Mouse (Mus musculus): Measurements from ENCODE around the gene L3mbtl4. TPM values are rescaled to one million over a fixed set of nuclear protein-coding genes. Genes with fewer than 3 reads are reported as not detected.

Gene L3mbtl4
- polyA plus RNA-seq, 1 experiment from 2014 or later, result 0.25 TPM

DNA sequence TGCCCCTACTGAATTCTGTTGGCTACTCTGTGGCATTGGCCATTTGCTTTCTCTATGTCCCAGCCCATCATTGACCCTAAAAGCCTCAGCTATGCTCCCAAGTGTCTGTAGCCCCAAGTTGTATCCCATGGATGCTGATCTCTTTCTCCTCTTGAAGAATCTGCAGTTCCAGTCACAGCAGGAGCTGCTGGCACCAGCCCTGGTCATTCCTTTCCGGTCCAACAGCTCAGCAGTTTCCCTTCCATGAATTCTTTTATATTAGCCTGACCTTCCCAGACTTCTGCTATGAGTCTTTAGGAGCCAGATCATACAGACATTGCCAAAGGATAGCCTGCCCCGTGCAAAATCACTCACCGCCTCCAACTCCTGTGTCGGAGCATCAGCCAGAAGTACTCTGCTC is 520.1 kb downstream of the L3mbtl4 start:
- H3K4me3 ChIP-seq, result no peak overlapping the region
- H3K9ac ChIP-seq, result no peak overlapping the region
- H3K4me2 ChIP-seq, result no peak overlapping the region
- H3K9me3 ChIP-seq, result peaks cover 4% of the 10 kb centered on the region; the same call in 1 of the 2 replicates
- H3K4me1 ChIP-seq, result no peaks in the 10 kb centered on the region
- ATAC-seq (ENCODE audit: insufficient number of reproducible peaks, insufficient read depth, low FRiP score, low TSS enrichment, low read depth), result no peak
- no peak overlapping the region for H3K27ac ChIP-seq
- 82% methylated on average over 4 of the region's 4 CpGs for WGBS
- no peaks in the 10 kb centered on the region for H3K27me3 ChIP-seq
- H3K36me3 ChIP-seq, result no peaks in the 10 kb centered on the region

DNA sequence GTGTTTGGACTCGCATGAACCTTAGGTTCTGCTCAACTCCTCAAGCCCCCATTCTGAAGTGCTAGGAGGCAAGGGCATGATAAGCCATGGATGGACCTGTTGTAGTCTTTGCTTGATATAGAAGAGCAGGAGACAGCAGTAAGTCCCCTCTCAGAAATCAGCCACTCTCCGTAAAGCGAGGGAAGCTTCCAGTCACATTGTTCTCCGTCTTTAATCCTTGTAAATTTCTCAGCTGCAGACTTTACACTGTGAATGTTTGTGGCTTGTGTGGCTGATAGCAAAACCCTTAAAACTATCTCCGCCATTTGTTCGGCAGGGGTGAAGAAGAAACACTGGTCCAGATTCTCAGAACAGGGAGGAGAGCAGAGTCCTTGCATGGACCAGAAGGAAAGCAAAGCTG is 552.7 kb downstream of the L3mbtl4 start, which contains the start of gene Tmem200c:
Gene Tmem200c (plus strand): TSS at position 301 of the 400 bp plus-strand sequence.
- Histone ChIP-seq H3K36me3 (no peaks in the 10 kb centered on the region), H3K9me3 (no peaks in the 10 kb centered on the region), H3K4me3 (no peak within 1 kb of the TSS), H3K27ac (no peak within 1 kb of the TSS), H3K4me2 (no peak within 1 kb of the TSS), H3K27me3 (peaks cover 2% of the 10 kb centered on the region; the same call in 1 of the 2 replicates), H3K9ac (no peak within 1 kb of the TSS), H3K4me1 (no peaks in the 10 kb centered on the region)
- 78% methylated on average over 6 of the region's 6 CpGs for WGBS
- no peak for ATAC-seq (ENCODE audit: insufficient number of reproducible peaks, insufficient read depth, low FRiP score, low TSS enrichment, low read depth)
